Mouse (Mus musculus) CH12.LX (cell line): ENCODE measurements around the gene Crbn. TPM values are rescaled to one million over a fixed set of nuclear protein-coding genes. Genes with fewer than 3 reads are reported as not detected.
A peak's percentile ranks its signal among the peaks of the same experiment; 100 is the strongest.

Experiments
- DNase-seq: peaks from one replicate; pipeline ENCODE4 v3.0.0-alpha.2; 2013; ENCODE audit errors: extremely low read depth
- H3K27ac ChIP-seq: 2 replicates; pipeline ENCODE4 v1.5.1; 2012; ENCODE audit warnings: low read depth, mild to moderate bottlenecking, control low read depth, moderate library complexity; ENCODE audit not compliant: insufficient read depth
- H3K27me3 ChIP-seq: replicated peaks from 2 replicates; pipeline ENCODE3; 2012; ENCODE audit warnings: inconsistent platforms
- H3K36me3 ChIP-seq, 2 experiments: replicated peaks in 1 of 2; 2 replicates each; pipeline versions ENCODE3 to v1.6.1; 2012; ENCODE audit warnings: inconsistent platforms in 1 of 2, low read length in 1 of 2, mild to moderate bottlenecking in 1 of 2, mixed read lengths in 1 of 2, moderate library complexity in 1 of 2; ENCODE audit not compliant: control insufficient read depth in 1 of 2, insufficient read depth in 1 of 2
- H3K4me1 ChIP-seq, 2 experiments: 2 replicates each; pipeline ENCODE4 v1.6.1; 2012; ENCODE audit warnings: inconsistent platforms in 1 of 2, moderate library complexity in 1 of 2; ENCODE audit not compliant: insufficient read depth in 2 of 2, control insufficient read depth in 1 of 2
- H3K4me2 ChIP-seq: 2 replicates; pipeline ENCODE4 v1.6.1; 2012; ENCODE audit warnings: low read depth, mild to moderate bottlenecking, control low read depth; ENCODE audit not compliant: poor library complexity, insufficient read depth, severe bottlenecking
- H3K4me3 ChIP-seq, 3 experiments: fragments of 150-350 bp in 1 of 3; sonication (generic) in 1 of 3; replicated peaks in 1 of 3; 2 replicates each; pipeline versions ENCODE3 to v1.5.1; 2011 to 2012; ENCODE audit warnings: low read depth in 2 of 3, low read length in 2 of 3, mild to moderate bottlenecking in 2 of 3, moderate library complexity in 2 of 3, control low read depth in 1 of 3, improper control_type of control experiment in 1 of 3, inconsistent platforms in 1 of 3, mixed read lengths in 1 of 3; ENCODE audit not compliant: poor library complexity in 1 of 3
- H3K79me2 ChIP-seq: replicated peaks from 2 replicates; pipeline ENCODE4 v1.6.1; 2012; ENCODE audit warnings: mild to moderate bottlenecking, moderate library complexity; ENCODE audit not compliant: control insufficient read depth, poor library complexity, insufficient read depth, severe bottlenecking; ENCODE audit errors: extremely low read depth
- H3K9ac ChIP-seq: 2 replicates; pipeline ENCODE4 v1.6.1; 2012; ENCODE audit warnings: low read depth, mild to moderate bottlenecking, control low read depth, moderate library complexity; ENCODE audit not compliant: insufficient read depth
- H3K9me3 ChIP-seq: replicated peaks from 2 replicates; pipeline ENCODE3; 2012; ENCODE audit warnings: low read length, inconsistent platforms, mixed read lengths
- BHLHE40 ChIP-seq: IDR thresholded peaks from 2 replicates; pipeline ENCODE4 v1.6.1; 2011; ENCODE audit warnings: mild to moderate bottlenecking, low read depth, low read length, improper control_type of control experiment
- CHD1 ChIP-seq: IDR thresholded peaks from 2 replicates; pipeline ENCODE4 v1.6.1; 2012; ENCODE audit warnings: low read depth, low read length, improper control_type of control experiment, inconsistent platforms
- CTCF ChIP-seq, 2 experiments: IDR thresholded peaks in 1 of 2; conservative IDR thresholded peaks in 1 of 2; 2 replicates each; pipeline ENCODE4 v1.5.1; 2011 to 2012; ENCODE audit warnings: low read depth in 2 of 2, low read length in 2 of 2, improper control_type of control experiment in 1 of 2, inconsistent platforms in 1 of 2, mild to moderate bottlenecking in 1 of 2, moderate library complexity in 1 of 2
- E2F4 ChIP-seq: IDR thresholded peaks from 2 replicates; pipeline ENCODE4 v1.6.1; 2011; ENCODE audit warnings: low read depth, low read length, improper control_type of control experiment; ENCODE audit not compliant: insufficient replicate concordance
- ELF1 ChIP-seq: IDR thresholded peaks from 2 replicates; pipeline ENCODE4 v1.6.1; 2014; ENCODE audit warnings: low read depth, mild to moderate bottlenecking, inconsistent platforms, low read length, improper control_type of control experiment
- EP300 ChIP-seq: IDR thresholded peaks from 2 replicates; pipeline ENCODE4 v1.6.1; 2011; ENCODE audit warnings: low read length, improper control_type of control experiment
- ETS1 ChIP-seq: conservative IDR thresholded peaks from 2 replicates; pipeline ENCODE4 v1.6.1; 2012; ENCODE audit warnings: low read depth, mild to moderate bottlenecking, inconsistent platforms, low read length, improper control_type of control experiment, moderate library complexity
- GABPA ChIP-seq: IDR thresholded peaks from 2 replicates; pipeline ENCODE4 v1.6.1; 2012; ENCODE audit warnings: low read depth, low read length, improper control_type of control experiment, inconsistent platforms; ENCODE audit not compliant: insufficient replicate concordance
- HCFC1 ChIP-seq: IDR thresholded peaks from 2 replicates; pipeline ENCODE4 v1.6.1; 2012; ENCODE audit warnings: low read depth, mild to moderate bottlenecking, inconsistent platforms, low read length, improper control_type of control experiment
- JUND ChIP-seq: conservative IDR thresholded peaks from 2 replicates; pipeline ENCODE4 v1.6.1; 2011; ENCODE audit warnings: low read depth, low read length, improper control_type of control experiment
- KAT2A ChIP-seq: IDR thresholded peaks from 2 replicates; pipeline ENCODE4 v1.6.1; 2012; ENCODE audit warnings: low read length, improper control_type of control experiment, inconsistent platforms; ENCODE audit not compliant: insufficient replicate concordance
- MAFK ChIP-seq: IDR thresholded peaks from 2 replicates; pipeline ENCODE4 v1.6.1; 2011; ENCODE audit warnings: low read length, improper control_type of control experiment; ENCODE audit not compliant: insufficient replicate concordance
- MAZ ChIP-seq: IDR thresholded peaks from 2 replicates; pipeline ENCODE4 v1.6.1; 2012; ENCODE audit warnings: low read depth, mild to moderate bottlenecking, inconsistent platforms, low read length, improper control_type of control experiment, moderate library complexity
- MYC ChIP-seq: IDR thresholded peaks from 2 replicates; pipeline ENCODE4 v1.6.1; 2011; ENCODE audit warnings: low read depth, mild to moderate bottlenecking, improper control_type of control experiment, low read length
- NRF1 ChIP-seq: IDR thresholded peaks from 2 replicates; pipeline ENCODE4 v1.6.1; 2014; ENCODE audit warnings: low read depth, mild to moderate bottlenecking, inconsistent platforms, low read length, improper control_type of control experiment, moderate library complexity
- PAX5 ChIP-seq: IDR thresholded peaks from 2 replicates; pipeline ENCODE4 v1.6.1; 2012; ENCODE audit warnings: low read length, inconsistent platforms, mixed read lengths
- POLR2A ChIP-seq: IDR thresholded peaks from 2 replicates; pipeline ENCODE4 v1.6.1; 2011; ENCODE audit warnings: low read depth, mild to moderate bottlenecking, improper control_type of control experiment, low read length
- RAD21 ChIP-seq: IDR thresholded peaks from 2 replicates; pipeline ENCODE4 v1.6.1; 2011; ENCODE audit warnings: low read depth, mild to moderate bottlenecking, low read length, improper control_type of control experiment, moderate library complexity
- RCOR1 ChIP-seq: conservative IDR thresholded peaks from 2 replicates; pipeline ENCODE4 v1.6.1; 2012; ENCODE audit warnings: low read depth, mild to moderate bottlenecking, inconsistent platforms, low read length, improper control_type of control experiment
- SIN3A ChIP-seq: IDR thresholded peaks from 2 replicates; pipeline ENCODE4 v1.6.1; 2012; ENCODE audit warnings: low read length, improper control_type of control experiment, inconsistent platforms
- TBP ChIP-seq: conservative IDR thresholded peaks from 2 replicates; pipeline ENCODE4 v1.6.1; 2011; ENCODE audit warnings: low read depth, low read length, improper control_type of control experiment
- ZNF384 ChIP-seq: IDR thresholded peaks from 2 replicates; pipeline ENCODE4 v1.6.1; 2012; ENCODE audit warnings: low read depth, low read length, improper control_type of control experiment, inconsistent platforms
- dilution Hi-C: fragments of 300-500 bp; cut with MboI; formaldehyde crosslinking; loops from 2 replicates; pipeline ENCODE4 v1.14.3; 2020; ENCODE audit warnings: low sequenced_read_pairs; ENCODE audit not compliant: extremely low pct_unique_long_range_greater_than_20kb, extremely low pct_ligation_motif_present
- in situ Hi-C: fragments of 300-500 bp; cut with MboI; formaldehyde crosslinking; loops from 3 replicates; pipeline ENCODE4 v1.14.3; 2019; ENCODE audit warnings: low sequenced_read_pairs, low pct_ligation_motif_present, low pct_unique_long_range_greater_than_20kb, mixed read lengths
- polyA plus RNA-seq: library from polyadenylated mRNA; unstranded; fragments of >175 nt; gene quantifications from 2 replicates; pipeline ENCODE4 v1.2.1, GENCODE M21; 2012; ENCODE audit warnings: low read depth; ENCODE audit not compliant: insufficient read length
- total RNA-seq, 2 experiments: library from RNA; depleted of rRNA; stranded (reverse); fragments of 300-350 nt in 1 of 2; fragments of >200 nt in 1 of 2; gene quantifications; 2 replicates each; pipeline ENCODE4 v1.2.3; 2012 to 2014

The Crbn gene
- total and polyA plus RNA-seq, 3 experiments: 29.2 to 60.1 (median 30.8) TPM

GRCm38 (mm10) chr6:106745673-106746394 lies 54.0 kb downstream of the Crbn start:
- peak overlapping the region; percentile 41; the same call in 1 of the 2 replicates for H3K27ac ChIP-seq
- peaks cover 37% of the 10 kb centered on the region for H3K79me2 ChIP-seq
- peak overlapping the region; percentile 65 to 95 (median 67) for H3K4me3 ChIP-seq
- peak overlapping the region; percentile 67 for H3K4me2 ChIP-seq
- peak overlapping the region; percentile 100 for H3K9ac ChIP-seq
- peaks cover 10 to 42% of the 10 kb centered on the region in 2 experiments; a peak in 3 of 4 replicates for H3K4me1 ChIP-seq
- no peak for DNase-seq
- H3K36me3 ChIP-seq: peaks cover 11 to 16% of the 10 kb centered on the region in 2 experiments
- in situ Hi-C loops: no loop called here
- H3K27me3 ChIP-seq: no peaks in the 10 kb centered on the region
- peak; percentile 92 for TF ChIP-seq CHD1
- TF ChIP-seq TBP: no peak
- TF ChIP-seq RCOR1: no peak
- TF ChIP-seq MAZ: no peak
- no peak for TF ChIP-seq PAX5
- TF ChIP-seq MAFK: no peak
- no peak for TF ChIP-seq NRF1
- TF ChIP-seq GABPA: no peak
- TF ChIP-seq ZNF384: peak; percentile 54; the same call in 1 of the 2 replicates
- TF ChIP-seq ELF1: peak; percentile 28; the same call in 1 of the 2 replicates
- TF ChIP-seq RAD21: no peak
- no peak for TF ChIP-seq E2F4
- TF ChIP-seq BHLHE40: no peak
- no peak for TF ChIP-seq CTCF (conservative IDR thresholded peaks at IDR 0.05 in 1 of 2, IDR thresholded peaks at IDR 0.05 in 1 of 2; ENCODE audit: low read depth in 2 of 2, low read length in 2 of 2)
- no peak for TF ChIP-seq KAT2A
- TF ChIP-seq EP300: no peak
- no peak for TF ChIP-seq JUND
- no peak for TF ChIP-seq POLR2A
- peak; percentile 53; the same call in 1 of the 2 replicates for TF ChIP-seq SIN3A
- TF ChIP-seq MYC: no peak
- TF ChIP-seq HCFC1: no peak
- TF ChIP-seq ETS1: no peak
- dilution Hi-C loops: no loop called here
- H3K9me3 ChIP-seq: no peaks in the 10 kb centered on the region
